Mouse (Mus musculus): ENCODE measurements around the gene Krt12.

- TF ChIP-seq POLR2A (IDR thresholded peaks at IDR 0.05; ENCODE audit: insufficient read depth, low read length), result no peak
- TF ChIP-seq CTCF (IDR thresholded peaks at IDR 0.05; ENCODE audit: low read depth, low read length), result no peak
Observed at GRCm38 (mm10) chr11:99390866-99391265, 31.2 kb downstream of the Krt12 start.
